Mouse (Mus musculus) retina, embryonic 14.5 days (tissue): ENCODE data around the gene Slc30a4.
A peak's percentile ranks its signal among the peaks of the same experiment; 100 is the strongest.

Experiments
- DNase-seq: peaks from one replicate; pipeline ENCODE4 v3.0.0-alpha.2; 2015; ENCODE audit warnings: low spot score

Slc30a4 gene

DNA sequence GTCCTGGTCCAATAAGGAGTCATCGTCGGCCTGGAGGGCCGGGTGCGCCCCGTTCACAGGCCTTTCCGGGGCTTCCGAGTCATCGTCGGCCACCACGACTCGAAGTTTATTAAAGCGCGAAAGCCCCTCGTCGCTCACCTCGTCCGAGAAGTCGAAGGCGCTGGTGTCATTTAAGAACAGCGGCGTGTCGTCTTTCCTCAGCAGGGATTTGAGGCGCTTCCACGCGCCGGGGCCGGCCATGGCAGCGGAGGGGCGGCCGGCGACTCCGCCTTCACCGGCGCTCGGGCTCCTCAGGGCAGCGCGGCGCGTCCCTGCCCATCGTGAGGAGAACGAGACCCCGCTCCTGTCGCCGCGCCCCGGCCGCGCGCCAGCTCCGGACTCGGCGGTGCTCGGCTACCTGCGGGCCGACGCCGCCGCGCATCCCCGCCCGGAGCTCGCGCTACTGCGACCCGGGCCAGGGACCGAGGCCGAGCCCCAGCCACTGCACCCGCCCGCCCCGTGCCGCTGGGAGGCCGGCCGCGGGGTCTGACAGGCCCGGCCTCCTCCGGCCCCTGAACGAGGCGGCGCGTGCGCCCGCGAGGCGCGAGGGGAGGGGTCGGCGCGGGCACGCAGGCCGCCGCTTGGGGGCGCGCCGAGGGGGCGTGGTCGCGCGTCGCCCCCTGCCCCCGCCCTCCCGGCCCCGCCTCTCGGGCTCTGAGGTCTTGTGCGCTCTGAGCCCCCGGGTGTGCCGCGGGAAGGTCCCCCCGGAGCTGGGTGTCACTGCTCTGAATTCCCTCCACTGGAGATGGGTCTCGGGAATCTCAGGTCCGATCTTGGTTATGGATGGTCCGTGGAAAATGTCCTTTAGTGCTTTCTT is at the start of gene Slc30a4:
Slc30a4 (minus strand) TSS at position 483 of the 856 bp plus-strand sequence.
- DNase-seq, result peak; percentile 84

DNA sequence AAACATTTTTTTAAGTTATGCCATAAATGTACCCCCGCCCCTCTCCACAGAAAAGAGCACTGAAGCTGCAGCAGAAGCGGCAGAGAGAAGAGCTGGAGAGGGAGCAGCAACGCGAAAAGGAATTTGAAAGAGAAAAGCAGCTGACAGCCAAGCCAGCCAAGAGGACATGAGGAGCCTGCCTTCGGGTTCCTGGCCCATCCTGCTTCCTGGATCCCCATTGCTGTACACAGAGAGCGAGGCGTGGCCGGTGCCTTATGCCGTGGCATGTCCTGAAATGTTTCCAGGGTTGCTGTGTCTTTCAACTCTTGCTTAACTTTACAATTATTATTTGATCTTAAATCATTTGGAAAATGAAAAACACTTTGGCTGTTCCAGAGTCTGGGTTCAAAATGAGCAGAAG is 44.0 kb upstream of the Slc30a4 start:
- no peak for DNase-seq

- no peak for DNase-seq
Observed at GRCm38 (mm10) chr2:122739023-122739422, 36.6 kb upstream of the Slc30a4 start.

GRCm38 (mm10) chr2:122737894-122738830 is 35.7 kb upstream of the Slc30a4 start, which contains the start of gene Bloc1s6:
Gene Bloc1s6, plus strand, starts transcription at chr2:122738503.
- peak; percentile 94 for DNase-seq

DNA sequence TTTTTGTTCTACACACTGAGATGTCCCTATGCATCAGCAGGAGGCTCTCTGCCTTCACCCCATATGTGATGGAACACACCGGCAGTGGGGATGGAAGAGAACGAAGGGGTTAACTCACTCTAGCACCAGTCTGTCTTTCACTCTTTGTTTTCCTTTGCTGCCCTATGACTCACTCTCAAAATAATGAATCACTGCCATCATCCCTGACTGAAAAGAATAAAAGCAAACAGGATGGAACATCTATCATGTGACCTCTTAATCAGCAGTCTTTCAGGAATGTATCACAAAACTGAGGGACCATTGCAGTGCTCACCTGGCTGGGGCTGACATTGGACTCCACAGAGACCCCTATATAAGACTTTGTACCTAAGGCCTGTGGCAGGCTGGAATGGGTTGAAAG is 29.0 kb upstream of the Slc30a4 start:
- DNase-seq, result no peak

GRCm38 (mm10) chr2:122725604-122726003 is 23.1 kb upstream of the Slc30a4 start:
- DNase-seq, result peak; percentile 53

GRCm38 (mm10) chr2:122720564-122720963 is 18.1 kb upstream of the Slc30a4 start:
- no peak for DNase-seq

GRCm38 (mm10) chr2:122719232-122719631 is 16.8 kb upstream of the Slc30a4 start:
- DNase-seq, result no peak

- DNase-seq, result no peak
Observed at GRCm38 (mm10) chr2:122716301-122716842, 13.9 kb upstream of the Slc30a4 start.

DNA sequence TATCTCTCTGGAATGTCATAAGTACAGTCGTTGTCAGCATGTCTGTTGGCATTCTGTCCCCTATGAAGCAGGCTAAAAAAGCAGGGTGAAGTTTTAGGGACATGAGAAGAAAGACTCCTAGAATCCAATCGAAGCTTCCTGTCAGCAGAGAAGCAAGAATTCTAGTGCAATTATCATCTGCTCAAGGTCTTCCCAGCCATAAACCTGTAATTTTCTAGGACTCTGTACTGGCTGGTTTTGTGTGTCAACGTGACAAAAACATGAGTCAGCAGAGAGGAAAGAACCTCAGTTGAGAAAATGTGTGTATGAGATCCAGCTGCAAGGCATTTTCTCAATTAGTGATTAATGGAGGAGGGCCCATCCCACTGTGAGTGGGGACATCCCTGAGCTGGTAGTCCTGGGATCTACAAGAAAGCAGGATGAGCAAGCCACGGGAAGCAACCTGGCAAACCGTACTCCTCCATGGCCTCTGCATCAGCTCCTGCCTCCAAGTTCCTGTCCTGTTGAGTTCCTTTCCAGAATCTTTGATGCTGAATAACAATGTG is 12.8 kb upstream of the Slc30a4 start:
- DNase-seq, result no peak

- DNase-seq, result no peak
Observed at GRCm38 (mm10) chr2:122712848-122713247, 10.4 kb upstream of the Slc30a4 start.

GRCm38 (mm10) chr2:122711911-122712310 is 9.4 kb upstream of the Slc30a4 start:
- no peak for DNase-seq

DNA sequence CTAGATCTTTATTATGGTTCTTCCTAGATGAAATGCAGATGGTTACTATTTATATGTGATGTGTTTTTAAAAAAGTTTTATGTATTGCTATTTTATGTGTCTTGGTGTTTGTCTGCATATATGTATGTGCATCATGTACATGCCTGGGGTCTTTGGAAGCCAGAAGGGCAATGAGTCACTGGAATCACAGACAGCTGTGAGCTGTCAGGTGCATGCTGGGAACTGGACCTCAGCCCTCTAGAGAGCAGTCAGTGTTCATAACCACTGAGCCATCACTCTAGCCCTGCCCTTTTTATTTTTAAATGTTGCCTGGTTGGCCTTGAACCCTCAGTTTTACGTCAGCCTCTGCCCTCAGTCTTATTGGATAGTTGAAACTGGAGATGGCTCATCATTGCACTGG is 6.7 kb upstream of the Slc30a4 start:
- no peak for DNase-seq

DNA sequence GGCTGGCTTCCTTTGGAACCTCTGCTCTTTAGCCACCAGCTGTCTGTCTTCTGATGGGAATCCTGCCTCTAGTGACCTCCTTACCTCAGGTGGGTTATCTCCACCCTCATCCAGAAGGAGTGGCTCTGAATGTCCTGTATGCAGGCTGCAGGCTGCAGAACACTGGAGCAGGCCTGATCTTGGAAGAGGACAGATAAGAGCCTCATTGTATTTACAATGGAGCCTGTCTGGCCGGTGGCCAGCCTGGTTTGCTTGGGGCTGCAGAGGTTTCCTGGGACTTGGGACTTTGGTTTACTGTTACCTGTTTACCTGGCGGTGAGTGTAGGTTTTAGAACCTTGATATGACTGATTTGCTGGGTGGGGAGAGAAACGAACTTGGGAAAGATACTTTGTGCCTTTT is 5.6 kb upstream of the Slc30a4 start:
- no peak for DNase-seq

DNA sequence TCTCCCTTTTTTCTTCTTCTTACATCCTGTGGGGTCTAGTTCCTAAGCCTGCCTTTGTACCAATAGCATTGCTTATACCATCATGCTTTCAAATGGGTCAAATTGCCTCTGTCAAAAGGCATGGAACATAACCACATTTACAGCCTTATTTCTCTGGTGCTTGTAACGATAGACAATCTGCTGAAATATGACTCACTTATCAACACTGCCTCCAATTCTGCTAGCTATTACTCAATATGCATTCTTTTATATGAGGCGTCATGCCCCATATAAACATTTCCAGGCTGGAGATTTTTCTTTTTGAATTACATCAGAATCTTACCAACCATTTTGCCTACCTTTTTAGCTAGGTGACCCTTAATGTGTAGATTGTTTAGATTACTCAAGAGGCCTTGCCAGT is 2.1 kb upstream of the Slc30a4 start:
- DNase-seq, result no peak

DNA sequence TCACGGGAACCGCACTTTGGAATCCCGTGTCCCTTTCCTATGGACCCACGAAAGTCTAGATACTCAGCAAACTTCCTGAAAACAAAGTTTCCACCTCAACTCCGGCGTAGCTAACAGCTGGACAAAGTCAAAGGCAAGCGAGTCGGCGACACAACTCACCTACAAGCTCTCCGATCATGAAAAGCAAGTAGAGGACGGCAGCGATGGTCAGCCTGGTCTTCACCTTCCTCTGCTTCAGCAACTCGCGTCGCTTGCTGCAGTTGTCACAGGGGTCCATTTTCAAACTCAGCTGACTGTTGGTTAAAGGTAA is 637 bp downstream of the Slc30a4 start:
- DNase-seq, result no peak

DNA sequence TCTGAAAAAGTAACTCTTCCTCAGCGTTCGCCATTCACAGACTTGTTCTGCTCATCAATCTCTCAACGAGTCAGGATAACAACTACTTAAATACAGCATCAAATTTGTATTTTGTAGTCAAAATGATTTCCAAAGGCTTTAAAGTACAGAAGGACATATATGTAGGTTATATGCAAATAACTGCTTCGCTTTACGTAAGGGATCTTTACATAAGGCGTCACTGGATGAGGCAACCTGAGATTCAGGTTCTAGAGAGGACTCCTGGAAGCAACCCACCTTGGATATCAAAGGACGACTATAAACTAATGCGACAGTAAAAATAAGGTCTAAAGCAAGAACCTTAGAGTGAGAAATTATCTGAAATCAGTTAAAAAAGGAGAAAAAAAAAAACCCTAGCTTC is 1.5 kb downstream of the Slc30a4 start:
- DNase-seq, result no peak

- no peak for DNase-seq
Observed at GRCm38 (mm10) chr2:122697526-122697925, 4.9 kb downstream of the Slc30a4 start.

GRCm38 (mm10) chr2:122686665-122687064 is 15.8 kb downstream of the Slc30a4 start:
- DNase-seq, result no peak

DNA sequence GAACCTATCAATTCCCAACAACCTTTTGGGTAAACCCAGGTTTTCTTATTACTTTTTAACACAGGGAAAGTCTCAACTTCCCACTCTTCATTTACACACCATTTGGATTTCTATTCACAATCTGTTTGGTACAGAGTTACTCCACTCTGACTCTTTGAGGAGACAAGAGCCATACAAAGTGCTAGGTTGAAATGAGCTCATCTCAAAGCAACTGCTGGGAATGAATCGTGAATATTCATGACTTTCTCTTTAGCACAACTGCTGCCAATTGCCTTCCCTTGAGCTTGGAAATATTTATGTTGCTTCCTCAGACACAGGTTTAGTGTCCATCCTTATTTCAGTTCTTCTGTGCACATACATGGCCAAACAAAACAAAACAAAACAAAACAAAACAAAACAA is 18.8 kb downstream of the Slc30a4 start:
- DNase-seq, result no peak

DNA sequence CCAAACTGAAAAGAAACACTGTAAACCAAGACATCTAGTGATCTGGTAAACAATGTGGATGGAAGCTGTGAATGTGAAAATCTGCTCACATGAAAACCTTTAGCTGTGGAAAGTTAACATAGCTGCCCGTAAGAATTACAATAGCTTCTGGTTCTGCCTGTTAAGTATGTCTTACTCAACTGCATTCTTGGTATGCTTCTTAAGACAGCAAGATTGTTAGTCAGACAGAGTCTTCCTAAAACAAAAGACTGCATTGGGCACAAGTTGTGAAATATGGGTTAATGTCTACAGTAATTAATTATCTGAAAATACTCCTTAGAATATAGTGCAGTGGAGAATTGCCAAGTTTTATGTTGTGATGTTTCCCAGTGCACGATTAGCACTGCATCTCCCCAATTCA is 19.9 kb downstream of the Slc30a4 start:
- DNase-seq, result no peak

DNA sequence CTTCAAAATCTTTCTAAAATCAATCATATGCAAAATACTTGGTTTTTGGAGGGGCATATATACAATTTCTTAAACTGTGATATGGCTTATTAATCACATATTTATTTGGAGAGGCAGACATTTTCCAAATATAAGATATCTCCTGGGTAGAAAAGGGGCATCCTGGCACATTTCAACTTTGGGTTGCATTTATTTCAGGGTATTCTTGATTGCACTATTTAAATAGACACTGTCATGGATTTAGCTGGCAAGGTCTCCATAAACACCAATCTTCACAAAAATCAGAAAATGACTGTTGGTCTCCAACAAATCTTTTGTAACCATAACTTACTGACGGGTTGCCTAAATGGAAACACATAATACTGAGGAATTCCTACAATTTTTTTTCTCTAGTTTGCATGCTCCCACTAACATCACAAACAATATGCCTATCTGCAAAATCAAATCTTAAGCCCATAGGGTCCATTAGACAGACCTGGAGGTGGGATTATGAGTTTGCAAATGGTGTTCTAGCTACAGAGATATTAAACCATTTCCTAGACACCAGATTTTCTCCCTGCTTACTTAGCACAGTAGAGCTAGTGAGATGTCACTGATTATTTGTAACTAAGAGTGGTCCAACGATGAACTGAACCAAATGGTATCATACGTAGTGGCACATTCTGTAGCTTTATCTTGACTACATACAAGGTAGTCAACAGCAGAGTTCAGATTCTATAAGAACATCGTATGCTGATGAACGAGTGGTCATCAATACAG is 20.9 kb downstream of the Slc30a4 start:
- peak; percentile 41 for DNase-seq
